Mouse (Mus musculus) c-Kit-positive CD71-positive TER-119-positive erythroid progenitor cells, embryonic 14.5 days (primary cell): Measurements from ENCODE around the gene Gsn.

ENCODE experiments used
- DNase-seq: peaks from one replicate; pipeline ENCODE4 v3.0.0-alpha.2; 2013; ENCODE audit warnings: low spot score

Gsn gene

DNA sequence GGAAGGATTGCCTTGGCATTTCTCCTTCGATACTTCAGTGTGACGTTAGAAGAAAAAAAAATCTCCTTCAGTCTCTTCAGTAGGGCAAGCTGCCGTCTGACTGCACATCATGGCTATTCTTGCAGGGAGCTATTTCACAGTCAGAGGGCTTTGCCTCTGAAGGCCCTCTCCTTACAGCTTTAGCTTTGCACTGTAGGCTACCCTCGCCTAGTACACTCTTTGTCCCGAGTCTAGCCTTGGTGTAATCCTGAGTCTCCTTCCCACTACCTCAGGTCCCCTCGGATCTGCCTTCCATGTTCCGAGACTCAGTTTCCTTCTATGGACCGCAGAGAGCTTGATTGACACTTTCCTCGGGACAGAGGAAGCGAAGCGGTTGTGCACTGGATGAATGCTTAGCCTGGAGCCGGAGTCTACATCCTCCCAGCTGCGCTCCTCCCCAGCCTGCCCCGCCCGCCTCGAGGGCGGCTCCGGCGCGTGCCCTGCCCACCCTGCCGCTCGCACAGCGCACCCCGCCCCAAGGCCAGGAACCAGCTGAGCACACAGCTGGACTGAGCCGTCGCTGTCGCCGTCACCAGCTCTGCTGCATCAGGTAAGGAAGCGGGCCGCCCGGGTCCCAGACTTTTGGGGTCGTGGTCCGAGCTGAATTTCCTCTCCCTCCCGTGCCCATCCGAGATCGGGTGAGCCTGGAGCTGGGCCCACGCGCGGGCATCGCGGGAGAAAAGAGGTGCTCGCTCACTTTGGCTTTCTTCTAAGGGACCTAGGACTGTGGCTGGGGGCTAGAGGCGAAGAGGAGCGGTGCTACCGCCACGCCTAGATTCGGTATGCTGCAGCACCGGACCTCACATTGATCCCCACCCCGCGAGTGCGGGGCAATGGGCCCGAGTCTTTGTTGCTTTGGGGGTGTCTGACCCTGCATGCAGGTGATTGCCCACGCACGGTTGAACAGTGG lies at the start of gene Gsn:
Gene Gsn (plus strand): TSS at position 496 of the 949 bp plus-strand sequence.
- DNase-seq = peak; percentile 65

GRCm38 (mm10) chr2:35206761-35207160 lies 49.4 kb upstream of the Gsn start:
- DNase-seq = no peak

- no peak for DNase-seq
Observed at GRCm38 (mm10) chr2:35208054-35208453, 48.1 kb upstream of the Gsn start.

- no peak for DNase-seq
Observed at GRCm38 (mm10) chr2:35208931-35209665, 47.1 kb upstream of the Gsn start.

- DNase-seq = no peak
Observed at GRCm38 (mm10) chr2:35211681-35212080, 44.5 kb upstream of the Gsn start.

DNA sequence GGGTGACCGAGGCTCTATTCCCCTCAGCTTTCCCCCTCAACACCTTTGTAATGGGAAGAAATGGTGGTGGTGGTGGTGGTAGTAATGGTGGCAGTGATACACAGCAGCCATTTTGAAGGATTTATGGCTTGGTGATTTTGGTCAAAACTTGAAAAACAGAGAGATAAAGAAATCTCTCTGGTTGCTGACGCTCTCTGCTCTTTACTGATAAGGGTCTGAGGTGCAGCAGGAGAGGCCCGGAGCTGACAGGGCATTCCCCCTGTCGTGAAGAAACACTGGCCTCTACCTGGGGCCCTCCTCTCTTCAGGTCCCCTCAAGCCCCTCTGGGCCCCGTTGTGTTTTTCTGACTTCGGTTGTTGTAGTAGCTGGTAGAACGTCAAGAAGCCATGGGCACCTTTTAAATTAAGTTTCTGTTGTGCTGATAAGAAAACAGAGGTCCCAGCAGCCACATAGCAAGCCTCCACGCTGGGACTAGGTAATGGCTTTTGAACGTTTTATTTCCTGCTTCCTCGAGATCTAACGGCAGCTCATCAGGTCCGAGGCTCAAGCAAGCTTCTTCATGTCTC lies 42.8 kb upstream of the Gsn start:
- peak; percentile 44 for DNase-seq

GRCm38 (mm10) chr2:35214881-35215358 lies 41.3 kb upstream of the Gsn start:
- DNase-seq = peak; percentile 62

DNA sequence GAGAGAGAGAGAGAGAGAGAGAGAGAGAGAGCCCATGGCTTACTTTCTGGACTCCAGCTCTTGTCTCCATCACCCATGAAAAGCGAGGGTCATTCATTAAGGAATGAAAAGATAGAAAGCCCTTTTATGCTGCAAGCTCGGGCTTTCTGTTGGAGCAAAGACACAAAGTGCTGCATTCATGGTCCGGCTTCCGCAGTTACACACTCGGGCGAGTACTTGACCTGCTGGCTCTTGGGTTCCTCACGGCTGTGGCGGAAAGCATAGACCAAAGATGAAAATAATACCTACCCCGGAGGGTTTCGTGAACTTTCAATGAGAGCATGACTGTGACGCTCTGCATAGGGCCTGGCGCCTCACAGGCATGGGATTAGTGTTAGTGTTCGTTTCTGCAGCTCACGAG lies 40.8 kb upstream of the Gsn start:
- no peak for DNase-seq

GRCm38 (mm10) chr2:35216701-35217100 lies 39.5 kb upstream of the Gsn start:
- no peak for DNase-seq

DNA sequence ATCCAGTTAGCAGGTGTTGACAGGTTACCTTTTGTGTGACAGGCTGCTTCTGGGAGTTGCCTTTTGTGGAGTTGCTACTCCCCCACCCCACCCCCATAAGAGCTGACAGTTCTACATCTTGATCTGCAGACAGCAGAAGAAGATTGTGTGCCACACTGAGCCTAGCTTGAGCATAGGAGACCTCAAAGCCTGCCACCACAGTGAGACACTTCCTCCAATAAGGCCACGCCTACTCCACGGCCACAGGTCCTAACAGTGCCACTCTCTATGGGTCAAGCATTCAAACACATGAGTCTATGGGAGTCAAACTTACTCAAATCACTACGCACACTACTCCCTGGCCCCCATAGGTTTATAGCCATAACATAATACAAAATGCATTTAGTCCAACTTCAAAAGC lies 37.4 kb upstream of the Gsn start:
- DNase-seq = no peak

DNA sequence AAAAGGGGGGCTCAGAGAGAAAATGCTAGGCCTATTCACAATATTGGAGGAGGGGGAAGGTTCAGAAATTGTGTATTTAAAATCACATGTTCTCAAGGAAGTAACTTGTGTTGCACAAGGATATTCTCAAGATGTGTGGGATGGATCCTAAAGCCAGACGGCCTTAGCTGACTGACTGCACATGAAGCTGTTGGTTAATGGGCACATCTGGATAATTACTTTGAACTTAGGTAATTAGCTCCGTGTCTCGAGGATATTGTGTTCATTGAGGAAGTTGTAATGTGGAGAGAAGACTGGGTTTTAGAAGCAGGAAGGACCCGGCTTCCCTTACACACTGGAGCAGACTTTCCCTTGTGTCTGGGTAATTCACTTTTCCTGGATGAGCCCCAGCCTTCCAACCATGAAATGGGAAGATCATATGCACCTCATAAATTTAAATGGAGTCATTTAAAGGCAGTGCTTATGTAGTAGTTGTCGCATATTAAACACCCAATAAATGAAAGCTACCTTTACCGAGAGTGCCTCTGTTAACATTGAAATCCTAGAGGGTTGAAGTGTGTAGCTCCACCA lies 33.3 kb upstream of the Gsn start:
- no peak for DNase-seq

DNA sequence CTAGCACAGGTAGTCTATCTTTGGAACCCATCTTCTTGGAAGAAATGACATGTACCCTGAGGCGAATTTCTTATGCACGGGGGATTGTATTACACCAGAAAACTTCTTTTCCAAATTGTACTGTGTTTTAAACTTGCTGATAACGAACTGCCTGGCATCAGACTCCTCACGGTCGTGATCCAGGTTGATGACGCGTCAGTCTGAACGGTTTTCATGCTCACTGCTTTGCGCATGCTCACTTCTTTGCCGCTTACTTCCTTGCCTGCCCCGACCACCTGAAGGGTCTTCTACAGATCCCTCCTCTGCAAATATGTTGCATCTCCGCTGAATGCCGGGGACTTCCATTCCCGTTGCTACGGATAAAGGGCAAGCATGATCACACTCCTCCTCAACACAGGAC lies 31.9 kb upstream of the Gsn start:
- DNase-seq = no peak

- no peak for DNase-seq
Observed at GRCm38 (mm10) chr2:35228145-35228544, 28.0 kb upstream of the Gsn start.

DNA sequence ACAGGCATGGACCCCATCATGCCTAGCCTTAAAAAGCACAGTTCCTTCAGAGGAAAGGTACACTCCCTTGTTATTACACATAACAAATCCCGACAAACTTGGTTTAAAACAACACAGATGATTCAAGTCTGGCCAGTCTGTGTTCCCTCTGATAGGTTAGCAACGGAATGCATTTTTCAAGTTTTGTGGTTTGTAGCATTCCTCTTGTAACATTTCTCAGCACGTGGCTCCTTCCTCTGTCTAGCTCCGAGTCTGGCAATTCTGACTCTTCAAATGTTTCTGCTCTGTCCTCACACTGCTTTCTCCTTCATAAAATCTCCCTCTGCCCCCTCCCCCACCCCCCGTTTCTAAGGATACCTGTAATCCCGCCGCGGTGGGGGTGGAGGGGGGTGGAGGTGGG lies 26.0 kb upstream of the Gsn start:
- DNase-seq = no peak

DNA sequence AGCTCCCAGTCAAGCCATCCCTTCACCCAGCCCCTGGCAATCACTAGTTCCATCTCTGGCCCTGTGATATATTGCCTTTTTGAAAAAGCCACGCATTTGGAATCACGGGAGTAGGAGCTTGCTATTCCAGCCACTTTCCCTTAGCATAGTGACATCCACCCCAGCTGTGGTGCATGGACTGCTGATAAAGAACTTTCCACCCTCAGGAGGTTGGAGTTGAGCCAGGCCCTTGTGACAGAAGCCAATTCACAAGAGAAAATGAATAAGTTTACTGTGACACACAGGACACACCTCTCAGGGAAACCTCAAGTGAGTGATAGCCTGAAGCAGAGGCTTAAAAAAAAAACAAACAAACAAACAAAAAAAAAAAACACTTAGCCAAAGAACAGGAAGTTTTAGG lies 24.3 kb upstream of the Gsn start:
- DNase-seq = no peak

GRCm38 (mm10) chr2:35232595-35233445 lies 23.4 kb upstream of the Gsn start:
- DNase-seq = no peak

GRCm38 (mm10) chr2:35233898-35234297 lies 22.3 kb upstream of the Gsn start:
- no peak for DNase-seq

- no peak for DNase-seq
Observed at GRCm38 (mm10) chr2:35235021-35235420, 21.2 kb upstream of the Gsn start.

DNA sequence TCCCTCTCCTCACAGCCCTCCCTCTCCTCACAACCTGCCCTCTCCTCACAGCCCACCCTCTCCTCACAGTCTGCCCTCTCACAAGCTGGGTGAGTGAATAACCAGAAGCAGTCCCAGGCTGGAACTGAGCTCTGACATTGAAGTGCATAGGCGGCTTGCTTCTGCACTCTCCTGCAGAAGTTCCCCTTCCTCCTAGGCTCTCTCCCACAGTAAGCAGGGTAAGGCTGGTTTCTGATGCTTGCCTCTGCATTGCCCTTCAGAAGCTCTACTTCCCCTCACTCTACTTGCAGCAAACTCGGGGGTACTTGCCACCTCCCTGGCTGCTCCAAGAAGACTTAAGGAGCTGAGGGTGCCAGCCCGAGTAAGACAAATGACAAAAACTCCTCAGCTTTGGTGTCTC lies 11.9 kb upstream of the Gsn start:
- DNase-seq = no peak

DNA sequence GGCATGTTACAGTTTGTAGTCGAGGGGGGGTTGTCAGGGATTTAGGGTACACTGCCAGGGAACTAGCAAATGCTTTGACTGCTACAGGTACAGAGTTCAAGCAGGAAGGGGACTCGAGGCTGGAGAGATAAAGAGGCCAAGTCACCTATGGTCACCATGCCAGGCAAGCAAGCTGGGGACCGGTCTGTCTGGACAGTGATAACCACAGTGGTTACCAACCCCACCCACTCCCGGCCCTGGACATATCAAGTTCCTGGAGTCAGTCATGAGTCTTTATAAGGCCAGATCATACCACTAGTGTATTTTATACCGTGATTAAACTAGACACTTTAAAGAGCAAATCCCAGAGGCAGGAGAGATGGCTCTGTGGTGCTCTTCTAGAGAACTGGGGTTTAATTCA lies 8.4 kb upstream of the Gsn start:
- DNase-seq = no peak

DNA sequence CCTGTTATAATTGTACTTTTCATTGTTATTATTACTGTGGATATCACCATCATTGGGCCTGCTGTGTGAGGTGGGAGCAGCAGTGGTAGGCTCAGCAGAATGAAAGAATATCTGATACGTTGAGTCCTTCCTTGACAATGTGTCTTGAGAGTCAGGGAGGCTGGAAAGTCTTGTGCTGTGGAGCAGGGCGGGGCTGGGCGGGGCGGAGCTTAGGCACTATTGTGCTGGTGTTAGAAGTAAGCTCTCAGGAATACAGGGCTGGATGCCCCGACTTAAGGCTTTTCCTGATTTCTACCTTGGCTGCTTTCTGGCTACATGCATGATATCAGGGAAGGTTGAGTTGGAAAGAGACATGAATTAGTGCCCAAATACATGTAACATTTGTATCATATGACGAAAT lies 3.4 kb upstream of the Gsn start:
- DNase-seq = no peak
